Mouse (Mus musculus): ENCODE data around the gene Ino80. TPM values are rescaled to one million over a fixed set of nuclear protein-coding genes. Genes with fewer than 3 reads are reported as not detected.

Gene Ino80
- polyA plus RNA-seq, 1 experiment from 2014 or later, result 2.5 TPM

DNA sequence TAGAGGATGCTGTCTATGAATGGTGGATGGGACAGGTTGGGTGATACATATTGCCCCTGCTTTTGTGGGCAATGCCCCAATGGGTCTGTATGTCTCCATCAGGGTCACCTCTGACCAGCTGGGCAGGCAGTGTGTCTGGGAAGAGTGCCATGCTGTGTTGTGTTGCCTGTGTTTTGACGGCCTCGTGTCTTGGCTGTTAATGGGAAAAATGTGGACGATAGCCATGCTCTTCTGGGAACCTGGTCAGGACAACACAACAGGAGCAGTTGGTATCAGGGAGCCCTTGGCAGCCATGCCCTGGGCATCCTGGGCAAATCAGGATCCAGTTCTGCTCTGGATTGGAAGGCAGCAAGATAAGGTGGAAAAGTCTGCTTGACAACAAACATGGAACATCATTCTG is 122.4 kb downstream of the Ino80 start:
- peaks cover 6% of the 10 kb centered on the region for H3K4me1 ChIP-seq (ENCODE audit: control insufficient read depth, insufficient read depth, low read length)
- H3K27me3 ChIP-seq (ENCODE audit: control insufficient read depth, insufficient read depth, low read length), result peaks cover 21% of the 10 kb centered on the region
- H3K27ac ChIP-seq (ENCODE audit: low read length), result no peak overlapping the region
- no peak overlapping the region for H3K9ac ChIP-seq (ENCODE audit: low read length)
- H3K4me2 ChIP-seq (ENCODE audit: low read depth, low read length), result no peak overlapping the region
- no peak for ATAC-seq (replicated peaks; ENCODE audit: extremely low read depth, insufficient read depth, low FRiP score)
- H3K9me3 ChIP-seq (replicated peaks; ENCODE audit: control insufficient read depth, low read length), result no peaks in the 10 kb centered on the region
- no peaks in the 10 kb centered on the region for H3K36me3 ChIP-seq (ENCODE audit: control insufficient read depth, insufficient read depth)
- H3K4me3 ChIP-seq (ENCODE audit: low read length), result no peak overlapping the region
- WGBS, result 72% methylated on average over 3 of the region's 3 CpGs

GRCm38 (mm10) chr2:119353707-119354106 is 123.8 kb downstream of the Ino80 start:
- H3K4me1 ChIP-seq (ENCODE audit: control insufficient read depth, insufficient read depth, low read length), result peaks cover 6% of the 10 kb centered on the region
- H3K9me3 ChIP-seq (replicated peaks; ENCODE audit: control insufficient read depth, low read length), result no peaks in the 10 kb centered on the region
- peaks cover 24% of the 10 kb centered on the region for H3K27me3 ChIP-seq (ENCODE audit: control insufficient read depth, insufficient read depth, low read length)
- ATAC-seq (replicated peaks; ENCODE audit: extremely low read depth, insufficient read depth, low FRiP score), result no peak
- WGBS, result 83% methylated on average over 8 of the region's 8 CpGs
- no peaks in the 10 kb centered on the region for H3K36me3 ChIP-seq (ENCODE audit: control insufficient read depth, insufficient read depth)
- H3K9ac ChIP-seq (ENCODE audit: low read length), result no peak overlapping the region
- H3K4me2 ChIP-seq (ENCODE audit: low read depth, low read length), result no peak overlapping the region
- no peak overlapping the region for H3K27ac ChIP-seq (ENCODE audit: low read length)
- no peak overlapping the region for H3K4me3 ChIP-seq (ENCODE audit: low read length)

DNA sequence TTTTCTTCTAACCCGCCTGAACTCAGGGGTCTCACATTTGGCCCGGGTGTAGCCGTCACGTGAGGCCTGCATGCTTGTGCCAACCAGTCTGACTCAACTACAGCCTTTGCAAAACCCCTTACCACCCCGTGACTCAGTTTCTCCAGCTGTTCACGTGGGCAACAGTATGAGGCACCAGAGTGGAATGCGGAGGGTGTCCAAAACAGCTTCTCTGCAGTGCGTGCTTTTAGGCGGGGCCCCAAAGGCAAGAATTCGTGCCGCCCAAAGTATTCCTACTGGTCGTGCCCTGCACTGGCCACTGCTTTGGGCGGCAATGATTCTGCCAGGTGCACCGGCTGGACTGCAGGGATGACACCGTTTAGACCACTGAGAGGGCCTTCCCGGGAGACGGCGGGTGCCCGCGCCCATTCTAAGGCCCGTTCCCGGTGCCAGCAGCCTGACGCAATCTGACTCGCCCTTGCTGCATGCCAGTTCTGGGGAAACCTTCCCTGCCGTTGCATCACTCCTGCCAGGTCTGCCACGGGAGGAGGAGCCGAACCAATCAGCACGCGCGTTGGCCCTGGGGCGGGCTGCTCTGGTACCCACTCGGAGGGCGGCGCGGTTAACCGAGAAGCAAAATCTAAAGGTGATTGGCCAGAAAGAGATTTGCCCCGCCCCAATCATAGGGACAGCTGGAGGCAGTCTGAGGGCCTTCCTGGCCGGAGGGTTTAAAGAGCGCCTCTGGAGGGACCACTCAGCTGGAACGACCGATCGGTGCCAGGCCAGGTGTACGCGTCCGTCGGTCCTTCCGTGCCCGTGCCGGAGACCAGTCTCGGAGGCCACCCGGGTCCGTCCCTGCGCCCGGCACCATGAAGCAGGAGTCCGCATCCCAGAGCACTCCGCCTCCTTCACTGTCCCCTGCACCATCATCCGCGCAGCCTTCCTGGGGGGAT is 126.7 kb downstream of the Ino80 start, which contains the start of gene Chac1:
Gene Chac1 (plus strand): TSS at position 675 of the 932 bp plus-strand sequence.
- peaks cover 6% of the 10 kb centered on the region for H3K4me1 ChIP-seq (ENCODE audit: control insufficient read depth, insufficient read depth, low read length)
- H3K9me3 ChIP-seq (replicated peaks; ENCODE audit: control insufficient read depth, low read length), result no peaks in the 10 kb centered on the region
- WGBS, result 6% methylated on average over 57 of the region's 58 CpGs
- no peaks in the 10 kb centered on the region for H3K36me3 ChIP-seq (ENCODE audit: control insufficient read depth, insufficient read depth)
- peak within 1 kb of the TSS; percentile 54 for H3K9ac ChIP-seq (ENCODE audit: low read length)
- peak within 1 kb of the TSS; percentile 93 for H3K4me2 ChIP-seq (ENCODE audit: low read depth, low read length)
- H3K4me3 ChIP-seq (ENCODE audit: low read length), result peak within 1 kb of the TSS; percentile 57
- ATAC-seq (replicated peaks; ENCODE audit: extremely low read depth, insufficient read depth, low FRiP score), result peak; percentile 85
- H3K27ac ChIP-seq (ENCODE audit: low read length), result no peak within 1 kb of the TSS
- peaks cover 24% of the 10 kb centered on the region for H3K27me3 ChIP-seq (ENCODE audit: control insufficient read depth, insufficient read depth, low read length)

DNA sequence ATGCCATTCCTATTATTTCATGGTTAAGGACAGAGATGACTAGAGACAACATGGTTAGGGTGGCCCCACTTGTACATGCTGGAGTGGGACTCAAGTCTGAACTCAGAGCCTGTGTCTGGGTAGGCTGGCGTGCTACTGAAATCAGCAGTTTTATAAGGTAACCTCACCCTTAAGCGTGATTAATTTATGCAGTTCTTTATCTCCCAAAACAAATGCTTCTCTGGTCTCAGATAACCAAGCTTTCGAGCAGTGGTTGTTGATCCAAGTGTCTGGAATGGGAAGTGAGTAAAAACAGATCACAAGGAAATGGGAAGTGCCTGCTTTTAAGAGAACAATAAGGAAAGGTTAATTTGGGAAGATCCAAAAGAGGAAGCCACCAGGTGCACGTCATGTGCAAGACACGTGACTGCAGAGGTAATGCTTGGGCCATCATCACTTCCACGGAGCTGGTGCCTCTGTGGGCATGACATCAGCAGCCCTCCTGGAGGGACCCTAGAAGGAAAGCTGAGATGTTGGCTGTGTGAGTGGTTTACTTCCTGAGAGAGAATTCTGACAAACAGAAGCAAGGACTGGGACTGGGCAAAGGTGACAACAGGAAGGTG is 132.8 kb downstream of the Ino80 start:
- Histone ChIP-seq H3K4me1 (ENCODE audit: control insufficient read depth, insufficient read depth, low read length) (no peaks in the 10 kb centered on the region), H3K27ac (ENCODE audit: low read length) (no peak overlapping the region), H3K4me3 (ENCODE audit: low read length) (no peak overlapping the region), H3K4me2 (ENCODE audit: low read depth, low read length) (no peak overlapping the region), H3K9ac (ENCODE audit: low read length) (no peak overlapping the region), H3K36me3 (ENCODE audit: control insufficient read depth, insufficient read depth) (no peaks in the 10 kb centered on the region), H3K27me3 (ENCODE audit: control insufficient read depth, insufficient read depth, low read length) (no peaks in the 10 kb centered on the region; the same call in 1 of the 2 replicates), H3K9me3 (replicated peaks; ENCODE audit: control insufficient read depth, low read length) (0 out of 2 replicates have a peak, but pooled peaks cover 3% of the 10 kb centered on the region)
- ATAC-seq (replicated peaks; ENCODE audit: extremely low read depth, insufficient read depth, low FRiP score), result peak; percentile 23; the same call in 1 of the 2 replicates
- WGBS, result 22% methylated on average over 6 of the region's 6 CpGs

GRCm38 (mm10) chr2:119337425-119338265 is 139.8 kb downstream of the Ino80 start:
- Histone ChIP-seq H3K4me1 (ENCODE audit: control insufficient read depth, insufficient read depth, low read length) (peaks cover 12% of the 10 kb centered on the region), H3K4me3 (ENCODE audit: low read length) (peak overlapping the region; percentile 70), H3K27ac (ENCODE audit: low read length) (peak overlapping the region; percentile 81), H3K4me2 (ENCODE audit: low read depth, low read length) (peak overlapping the region; percentile 71), H3K27me3 (ENCODE audit: control insufficient read depth, insufficient read depth, low read length) (no peaks in the 10 kb centered on the region), H3K9me3 (replicated peaks; ENCODE audit: control insufficient read depth, low read length) (0 out of 2 replicates have a peak, but pooled peaks cover 3% of the 10 kb centered on the region), H3K36me3 (ENCODE audit: control insufficient read depth, insufficient read depth) (no peaks in the 10 kb centered on the region), H3K9ac (ENCODE audit: low read length) (peak overlapping the region; percentile 80)
- peak; percentile 81 for ATAC-seq (replicated peaks; ENCODE audit: extremely low read depth, insufficient read depth, low FRiP score)
- 6% methylated on average over 60 of the region's 60 CpGs for WGBS

DNA sequence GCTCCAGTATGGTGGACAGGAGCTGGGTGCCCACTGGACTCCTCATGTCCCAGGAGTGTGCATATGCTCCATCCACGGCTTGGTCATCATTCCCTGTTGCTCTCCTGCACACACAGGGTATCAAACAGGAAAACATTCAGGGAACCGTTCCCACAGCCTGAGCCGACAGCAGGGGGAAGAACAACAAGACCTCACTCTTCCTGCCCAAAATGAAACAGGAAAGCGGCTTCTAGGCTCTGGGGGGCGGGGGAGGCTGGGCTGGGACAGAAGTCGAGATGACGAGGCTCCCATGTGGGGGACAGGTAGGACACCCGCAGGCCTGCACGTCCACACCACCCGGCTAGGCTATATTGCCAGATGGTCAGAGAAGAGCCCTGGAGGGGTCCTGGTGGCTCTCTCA is 141.0 kb downstream of the Ino80 start:
- 0 out of 2 replicates have a peak overlapping the region, but pooled peaks have one; percentile 9 for H3K9ac ChIP-seq (ENCODE audit: low read length)
- no peaks in the 10 kb centered on the region for H3K36me3 ChIP-seq (ENCODE audit: control insufficient read depth, insufficient read depth)
- H3K4me2 ChIP-seq (ENCODE audit: low read depth, low read length), result peak overlapping the region; percentile 24; the same call in 1 of the 2 replicates
- peaks cover 9% of the 10 kb centered on the region for H3K27me3 ChIP-seq (ENCODE audit: control insufficient read depth, insufficient read depth, low read length)
- H3K4me3 ChIP-seq (ENCODE audit: low read length), result no peak overlapping the region
- H3K4me1 ChIP-seq (ENCODE audit: control insufficient read depth, insufficient read depth, low read length), result peaks cover 12% of the 10 kb centered on the region
- WGBS, result 55% methylated on average over 10 of the region's 10 CpGs
- peak overlapping the region; percentile 81 for H3K27ac ChIP-seq (ENCODE audit: low read length)
- ATAC-seq (replicated peaks; ENCODE audit: extremely low read depth, insufficient read depth, low FRiP score), result peak; percentile 50
- no peaks in the 10 kb centered on the region for H3K9me3 ChIP-seq (replicated peaks; ENCODE audit: control insufficient read depth, low read length)

DNA sequence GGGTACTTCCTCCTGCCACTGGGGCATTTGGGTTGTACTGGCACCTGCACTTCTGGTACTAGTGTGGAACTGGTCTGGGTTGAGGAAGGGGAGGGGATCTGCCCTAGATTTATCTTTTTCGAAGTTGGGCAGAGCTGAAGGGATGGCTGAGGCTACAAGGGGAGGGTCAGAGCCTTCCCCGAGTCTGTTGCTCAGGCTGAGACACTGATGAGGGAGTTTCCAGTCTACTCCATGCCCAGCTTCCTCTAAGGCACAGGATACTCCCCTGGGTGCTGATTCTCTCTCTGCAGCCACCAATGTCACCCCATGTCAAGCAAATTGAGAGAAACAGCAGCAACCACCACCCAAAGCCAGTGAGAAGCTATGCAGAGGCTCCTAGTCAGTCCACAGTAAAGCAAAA is 141.5 kb downstream of the Ino80 start:
- peak overlapping the region; percentile 14; the same call in 1 of the 2 replicates for H3K4me2 ChIP-seq (ENCODE audit: low read depth, low read length)
- no peaks in the 10 kb centered on the region for H3K36me3 ChIP-seq (ENCODE audit: control insufficient read depth, insufficient read depth)
- no peaks in the 10 kb centered on the region for H3K9me3 ChIP-seq (replicated peaks; ENCODE audit: control insufficient read depth, low read length)
- H3K9ac ChIP-seq (ENCODE audit: low read length), result no peak overlapping the region
- H3K4me1 ChIP-seq (ENCODE audit: control insufficient read depth, insufficient read depth, low read length), result peaks cover 12% of the 10 kb centered on the region
- no peak overlapping the region for H3K4me3 ChIP-seq (ENCODE audit: low read length)
- H3K27me3 ChIP-seq (ENCODE audit: control insufficient read depth, insufficient read depth, low read length), result peaks cover 10% of the 10 kb centered on the region
- 59% methylated on average over 2 of the region's 2 CpGs for whole genome bisulfite sequencing
- H3K27ac ChIP-seq (ENCODE audit: low read length), result peak overlapping the region; percentile 71
- ATAC-seq (replicated peaks; ENCODE audit: extremely low read depth, insufficient read depth, low FRiP score), result no peak

GRCm38 (mm10) chr2:119335535-119335934 is 142.0 kb downstream of the Ino80 start:
- Histone ChIP-seq H3K4me1 (ENCODE audit: control insufficient read depth, insufficient read depth, low read length) (peaks cover 12% of the 10 kb centered on the region), H3K27me3 (ENCODE audit: control insufficient read depth, insufficient read depth, low read length) (peaks cover 14% of the 10 kb centered on the region), H3K9me3 (replicated peaks; ENCODE audit: control insufficient read depth, low read length) (no peaks in the 10 kb centered on the region), H3K4me3 (ENCODE audit: low read length) (no peak overlapping the region), H3K9ac (ENCODE audit: low read length) (no peak overlapping the region; the same call in 1 of the 2 replicates), H3K4me2 (ENCODE audit: low read depth, low read length) (peak overlapping the region; percentile 14; the same call in 1 of the 2 replicates), H3K36me3 (ENCODE audit: control insufficient read depth, insufficient read depth) (no peaks in the 10 kb centered on the region), H3K27ac (ENCODE audit: low read length) (no peak overlapping the region; the same call in 1 of the 2 replicates)
- 63% methylated on average over 1 of the region's 1 CpGs for WGBS
- ATAC-seq (replicated peaks; ENCODE audit: extremely low read depth, insufficient read depth, low FRiP score), result no peak

Data from heart, embryonic 16.5 days (tissue).